Mouse (Mus musculus): ENCODE measurements at regions not wholly inside any gene's neighbourhood (a gene's known extent, or its start where the extent isn't known, plus 50 kb on each side); places are given as distances from the start of the nearest gene placed in this dataset.
"Not testable (repeated sequence)": the region's sequence is repeated elsewhere in the genome, so short reads cannot be mapped to it uniquely, and the experiment has no call there.

DNA sequence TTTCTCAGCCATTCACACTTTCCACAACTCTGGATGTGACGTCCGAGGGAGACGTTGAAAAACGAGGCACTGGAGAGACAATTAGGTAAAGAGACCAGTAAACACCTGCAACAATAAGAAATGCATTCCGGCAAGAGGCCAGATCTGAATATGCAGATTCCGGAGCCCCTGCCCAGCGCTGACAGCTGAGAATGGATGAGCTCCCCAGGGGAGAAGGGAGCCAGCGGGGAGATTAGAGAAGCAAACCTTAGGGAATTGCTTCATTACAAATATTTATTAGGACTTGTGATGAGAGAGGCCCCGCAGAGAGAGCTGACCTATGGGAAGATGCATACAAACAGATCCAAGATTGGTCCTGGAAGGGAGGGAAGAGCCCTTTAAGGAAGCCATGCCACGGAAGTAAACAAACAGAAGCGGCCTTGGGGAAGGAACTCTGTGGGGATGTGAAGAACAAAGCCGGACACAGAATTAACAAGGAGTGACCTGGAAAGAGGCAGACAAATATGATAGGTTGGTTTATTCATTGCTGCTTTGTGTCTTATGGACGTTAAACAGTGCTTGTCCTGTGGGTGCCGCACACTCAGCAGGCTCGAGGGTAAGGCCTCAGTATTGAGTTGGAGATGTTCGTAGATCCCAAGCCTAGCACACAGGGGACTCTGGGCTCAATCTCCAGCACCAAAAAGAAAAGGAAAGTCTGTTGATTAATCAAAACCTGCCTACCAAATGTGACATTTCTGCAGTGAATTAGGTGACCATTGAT, 121.7 kb upstream of the Nebl start:
- Histone ChIP-seq H3K9me3 (ENCODE audit: low read length) (no peaks in the 10 kb centered on the region), H3K4me1 (ENCODE audit: insufficient read depth, low read depth, low read length) (peaks cover 11% of the 10 kb centered on the region; the same call in 1 of the 2 replicates), H3K27ac (ENCODE audit: low read length) (no peak overlapping the region), H3K4me3 (ENCODE audit: low read depth, low read length) (0 out of 2 replicates have a peak overlapping the region, but pooled peaks have one; percentile 6), H3K4me2 (replicated peaks; ENCODE audit: low read depth, low read length) (peak overlapping the region; percentile 41), H3K27me3 (replicated peaks; ENCODE audit: insufficient read depth, low read length) (no peaks in the 10 kb centered on the region), H3K9ac (replicated peaks; ENCODE audit: low read depth) (no peak overlapping the region), H3K36me3 (ENCODE audit: insufficient read depth, low read length) (no peaks in the 10 kb centered on the region)
- no peak for TF ChIP-seq CTCF (IDR thresholded peaks at IDR 0.05)
- no peak for TF ChIP-seq EP300 (IDR thresholded peaks at IDR 0.05)
- 16% methylated on average over 16 of the region's 16 CpGs for WGBS
- no peak; the same call in 1 of the 2 replicates for ATAC-seq
- peak; percentile 36 for DNase-seq (ENCODE audit: low spot score)

DNA sequence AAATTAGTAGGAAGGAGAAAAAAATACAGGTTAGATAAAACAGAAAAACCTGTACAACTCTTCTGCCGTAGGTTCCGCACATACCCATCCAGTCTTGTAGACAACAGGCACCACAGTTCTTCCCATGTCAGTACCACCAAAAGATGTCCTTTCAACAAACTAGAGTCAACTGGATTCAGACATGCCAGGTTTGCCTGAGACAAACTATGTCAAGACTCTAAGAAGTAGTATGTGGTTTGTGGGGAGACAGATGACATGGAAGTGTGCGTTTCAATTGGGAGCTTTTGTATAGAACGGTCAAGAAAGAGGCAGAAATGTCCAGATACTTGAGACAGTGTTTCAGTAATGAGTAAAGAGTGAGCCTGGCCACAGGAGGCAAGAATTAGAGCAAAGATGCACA, 119.5 kb upstream of the Nebl start:
- ATAC-seq (no peak), DNase-seq (ENCODE audit: low spot score) (no peak)
- H3K27me3 ChIP-seq (replicated peaks; ENCODE audit: insufficient read depth, low read length) = no peaks in the 10 kb centered on the region
- no peak overlapping the region for H3K9ac ChIP-seq (replicated peaks; ENCODE audit: low read depth)
- H3K9me3 ChIP-seq (ENCODE audit: low read length) = no peaks in the 10 kb centered on the region
- no peak overlapping the region for H3K27ac ChIP-seq (ENCODE audit: low read length)
- H3K36me3 ChIP-seq (ENCODE audit: insufficient read depth, low read length) = no peaks in the 10 kb centered on the region
- TF ChIP-seq EP300 (IDR thresholded peaks at IDR 0.05) = no peak
- TF ChIP-seq CTCF (IDR thresholded peaks at IDR 0.05) = no peak
- H3K4me3 ChIP-seq (ENCODE audit: low read depth, low read length) = no peak overlapping the region
- H3K4me1 ChIP-seq (ENCODE audit: insufficient read depth, low read depth, low read length) = peaks cover 11% of the 10 kb centered on the region; the same call in 1 of the 2 replicates
- H3K4me2 ChIP-seq (replicated peaks; ENCODE audit: low read depth, low read length) = no peak overlapping the region
- 95% methylated on average over 4 of the region's 4 CpGs for WGBS

DNA sequence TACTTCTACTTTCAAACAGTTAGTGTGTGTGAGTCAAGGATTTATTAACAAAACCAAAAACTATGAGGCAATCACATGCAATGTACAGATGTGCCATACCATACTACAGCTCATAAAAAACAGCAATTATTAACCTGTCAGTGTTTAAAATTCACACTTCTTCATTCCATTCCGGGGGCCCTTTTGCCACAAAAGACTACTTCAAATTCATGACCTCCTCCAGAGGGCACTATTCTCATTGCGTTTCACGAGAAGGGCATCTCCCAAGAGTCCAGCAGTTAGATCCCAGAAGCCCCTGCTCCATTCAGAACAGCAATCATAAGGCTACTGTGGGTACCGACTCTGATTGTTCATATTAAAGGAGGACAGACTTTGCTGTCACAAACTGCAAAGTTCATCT, 118.0 kb upstream of the Nebl start:
- peaks cover 11% of the 10 kb centered on the region; the same call in 1 of the 2 replicates for H3K4me1 ChIP-seq (ENCODE audit: insufficient read depth, low read depth, low read length)
- DNase-seq (ENCODE audit: low spot score) (peak; percentile 61), ATAC-seq (peak; percentile 40)
- no peak overlapping the region for H3K4me3 ChIP-seq (ENCODE audit: low read depth, low read length)
- H3K9ac ChIP-seq (replicated peaks; ENCODE audit: low read depth) = no peak overlapping the region
- WGBS = 13% methylated on average over 4 of the region's 4 CpGs
- no peak for TF ChIP-seq EP300 (IDR thresholded peaks at IDR 0.05)
- TF ChIP-seq CTCF (IDR thresholded peaks at IDR 0.05) = peak; percentile 59
- no peaks in the 10 kb centered on the region for H3K9me3 ChIP-seq (ENCODE audit: low read length)
- H3K4me2 ChIP-seq (replicated peaks; ENCODE audit: low read depth, low read length) = no peak overlapping the region
- no peak overlapping the region for H3K27ac ChIP-seq (ENCODE audit: low read length)
- no peaks in the 10 kb centered on the region for H3K27me3 ChIP-seq (replicated peaks; ENCODE audit: insufficient read depth, low read length)
- no peaks in the 10 kb centered on the region for H3K36me3 ChIP-seq (ENCODE audit: insufficient read depth, low read length)

DNA sequence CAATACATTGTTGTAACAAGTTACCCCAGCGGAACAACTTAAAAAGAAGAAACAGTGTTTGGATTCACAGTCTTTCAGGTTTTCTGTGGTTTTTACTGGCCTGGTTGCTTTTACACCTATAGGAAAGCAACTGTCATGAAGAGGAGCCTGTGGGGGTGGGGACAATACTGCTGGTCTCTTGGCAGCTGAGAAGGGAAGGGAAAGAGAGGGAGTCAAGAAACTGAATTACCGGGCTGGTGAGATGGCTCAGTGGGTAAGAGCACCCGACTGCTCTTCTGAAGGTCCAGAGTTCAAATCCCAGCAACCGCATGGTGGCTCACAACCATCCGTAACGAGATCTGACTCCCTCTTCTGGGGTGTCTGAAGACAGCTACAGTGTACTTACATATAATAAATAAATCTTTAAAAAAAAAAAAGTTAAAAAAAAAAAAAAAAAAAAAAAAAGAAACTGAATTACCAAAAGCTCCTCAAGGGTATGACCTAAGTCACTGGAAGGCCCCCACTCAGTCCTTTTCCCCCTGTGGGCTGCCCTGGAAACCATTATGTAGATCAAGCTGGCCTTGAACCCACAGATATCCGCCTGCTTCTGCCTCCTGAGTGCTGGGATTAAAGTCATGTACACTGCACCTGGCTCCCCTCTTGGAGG, 114.3 kb upstream of the Nebl start:
- H3K27ac ChIP-seq (ENCODE audit: low read length); DNase-seq (ENCODE audit: low spot score): not testable (repeated sequence)
- 82% methylated on average over 6 of the region's 7 CpGs for WGBS

DNA sequence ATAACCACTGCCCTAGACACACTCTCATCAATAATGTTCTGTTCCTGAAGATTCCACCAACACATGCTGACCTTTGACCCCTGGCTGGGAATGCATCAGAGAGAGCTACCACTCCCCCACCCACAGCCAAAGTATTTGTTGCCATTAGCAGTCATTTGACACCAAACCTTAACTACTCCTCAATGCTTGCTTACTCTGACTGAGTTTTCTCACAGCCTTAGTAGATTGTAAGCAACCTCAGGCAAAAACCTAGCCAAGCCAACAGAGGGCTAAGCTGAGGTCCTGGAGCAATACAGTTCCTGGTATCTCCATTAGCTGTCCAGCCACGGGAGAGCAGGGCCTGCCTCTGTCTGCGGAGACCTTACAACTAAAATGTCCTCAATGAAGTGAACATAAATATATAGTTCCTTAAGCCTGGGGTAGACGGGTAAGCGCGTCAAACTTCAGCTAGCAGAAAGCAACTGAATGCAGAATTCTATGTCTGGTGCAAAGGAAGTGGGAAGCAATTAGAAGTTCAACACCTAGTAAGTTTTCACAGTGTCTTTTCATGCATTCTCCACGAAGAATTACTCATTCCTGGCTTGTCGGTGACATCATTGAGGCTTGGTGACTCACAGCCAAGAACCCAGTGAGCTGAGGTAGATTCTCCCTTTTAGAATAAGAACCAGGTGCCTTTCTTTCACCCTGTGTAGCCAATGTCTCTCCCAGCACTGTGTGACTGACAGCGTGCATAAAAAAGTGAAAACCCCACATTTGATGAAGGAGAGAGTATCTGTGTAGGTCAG, 113.6 kb upstream of the Nebl start:
- H3K4me1 ChIP-seq (ENCODE audit: insufficient read depth, low read depth, low read length) = no peaks in the 10 kb centered on the region
- no peaks in the 10 kb centered on the region for H3K9me3 ChIP-seq (ENCODE audit: low read length)
- TF ChIP-seq CTCF (IDR thresholded peaks at IDR 0.05) = no peak
- TF ChIP-seq EP300 (IDR thresholded peaks at IDR 0.05) = no peak
- H3K4me2 ChIP-seq (replicated peaks; ENCODE audit: low read depth, low read length) = no peak overlapping the region
- H3K27me3 ChIP-seq (replicated peaks; ENCODE audit: insufficient read depth, low read length) = no peaks in the 10 kb centered on the region
- H3K4me3 ChIP-seq (ENCODE audit: low read depth, low read length) = no peak overlapping the region
- no peak overlapping the region for H3K27ac ChIP-seq (ENCODE audit: low read length)
- H3K9ac ChIP-seq (replicated peaks; ENCODE audit: low read depth) = no peak overlapping the region
- 67% methylated on average over 8 of the region's 8 CpGs for WGBS
- ATAC-seq (no peak), DNase-seq (ENCODE audit: low spot score) (no peak)
- H3K36me3 ChIP-seq (ENCODE audit: insufficient read depth, low read length) = no peaks in the 10 kb centered on the region

More for the DNA sequence above, 114.3 kb upstream of the Nebl start:
- not testable (repeated sequence) for H3K4me3 ChIP-seq (ENCODE audit: low read depth, low read length); H3K36me3 ChIP-seq (ENCODE audit: insufficient read depth, low read length); H3K9me3 ChIP-seq (ENCODE audit: low read length); H3K4me2 ChIP-seq (replicated peaks; ENCODE audit: low read depth, low read length); H3K4me1 ChIP-seq (ENCODE audit: insufficient read depth, low read depth, low read length); H3K9ac ChIP-seq (replicated peaks; ENCODE audit: low read depth); H3K27me3 ChIP-seq (replicated peaks; ENCODE audit: insufficient read depth, low read length); ATAC-seq

DNA sequence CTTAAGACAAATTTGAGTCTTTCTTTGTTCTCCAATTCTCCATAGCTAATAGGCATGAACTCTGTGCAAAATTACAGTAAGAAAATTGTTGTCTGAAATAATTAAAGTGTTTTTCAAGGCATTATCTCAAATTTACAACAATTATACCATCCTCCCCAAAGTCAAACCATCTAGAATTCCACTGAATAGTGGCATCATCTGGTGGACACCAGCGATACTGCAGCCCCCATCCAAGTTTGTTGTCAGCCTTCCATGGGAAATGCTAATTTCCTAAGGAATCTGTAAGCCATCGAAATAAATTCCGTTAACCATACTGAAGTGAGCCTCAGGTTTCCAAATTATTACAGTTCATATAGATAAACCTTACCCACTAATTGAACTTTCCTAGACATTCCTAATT, 110.7 kb upstream of the Nebl start:
- Histone ChIP-seq H3K27ac (ENCODE audit: low read length) (no peak overlapping the region), H3K4me2 (replicated peaks; ENCODE audit: low read depth, low read length) (no peak overlapping the region), H3K9me3 (ENCODE audit: low read length) (no peaks in the 10 kb centered on the region), H3K9ac (replicated peaks; ENCODE audit: low read depth) (no peak overlapping the region), H3K36me3 (ENCODE audit: insufficient read depth, low read length) (no peaks in the 10 kb centered on the region), H3K4me1 (ENCODE audit: insufficient read depth, low read depth, low read length) (no peaks in the 10 kb centered on the region), H3K4me3 (ENCODE audit: low read depth, low read length) (no peak overlapping the region), H3K27me3 (replicated peaks; ENCODE audit: insufficient read depth, low read length) (no peaks in the 10 kb centered on the region)
- TF ChIP-seq EP300 (IDR thresholded peaks at IDR 0.05) (no peak), CTCF (IDR thresholded peaks at IDR 0.05) (peak; percentile 95)
- DNase-seq (ENCODE audit: low spot score) (peak; percentile 58), ATAC-seq (no peak)
- WGBS = 36% methylated on average over 3 of the region's 3 CpGs

Data from lung, postnatal 0 days (tissue).